Mouse (Mus musculus) intestine, postnatal 0 days (tissue): Measurements from ENCODE around the gene Csrnp1. TPM values are rescaled to one million over a fixed set of nuclear protein-coding genes. Genes with fewer than 3 reads are reported as not detected.

Experiments
- ATAC-seq: fragments of 200-750 bp; cut with Nextera tagmentation; 2 replicates; pipeline ENCODE4 v1.8.0; 2017; ENCODE audit warnings: mild to moderate bottlenecking, moderate TSS enrichment, moderate library complexity
- H3K27ac ChIP-seq: fragments of 300-500 bp; sonication (generic); 2 replicates; pipeline ENCODE4 v1.5.1; 2014; ENCODE audit warnings: mild to moderate bottlenecking, low read depth, low read length, moderate library complexity
- H3K27me3 ChIP-seq: fragments of 300-500 bp; sonication (generic); replicated peaks from 2 replicates; pipeline ENCODE4 v1.6.1; 2014; ENCODE audit warnings: low read length, mixed read lengths; ENCODE audit not compliant: control insufficient read depth, insufficient read depth
- H3K36me3 ChIP-seq: fragments of 300-500 bp; sonication (generic); 2 replicates; pipeline ENCODE4 v1.6.1; 2014; ENCODE audit warnings: mild to moderate bottlenecking, moderate library complexity; ENCODE audit not compliant: control insufficient read depth, insufficient read depth
- H3K4me1 ChIP-seq: fragments of 300-500 bp; sonication (generic); replicated peaks from 2 replicates; pipeline ENCODE4 v1.6.1; 2014; ENCODE audit warnings: antibody characterized with exemption, low read length, mixed read lengths; ENCODE audit not compliant: control insufficient read depth, insufficient read depth
- H3K4me2 ChIP-seq: fragments of 300-500 bp; sonication (generic); replicated peaks from 2 replicates; pipeline ENCODE4 v1.6.1; 2014; ENCODE audit warnings: low read depth, mild to moderate bottlenecking, moderate library complexity
- H3K4me3 ChIP-seq: fragments of 300-500 bp; sonication (generic); 2 replicates; pipeline ENCODE4 v1.5.1; 2014; ENCODE audit warnings: low read depth, low read length
- H3K9ac ChIP-seq: fragments of 300-500 bp; sonication (generic); 2 replicates; pipeline ENCODE4 v1.6.1; 2014; ENCODE audit warnings: mild to moderate bottlenecking, low read depth, low read length
- H3K9me3 ChIP-seq: fragments of 300-500 bp; sonication (generic); 2 replicates; pipeline ENCODE4 v1.6.1; 2016; ENCODE audit warnings: mixed run types; ENCODE audit not compliant: control insufficient read depth
- CTCF ChIP-seq: sonication (generic); IDR thresholded peaks from 2 replicates; pipeline ENCODE4 v1.5.1; 2016; ENCODE audit warnings: low read depth, mild to moderate bottlenecking, control low read depth, antibody characterized with exemption, moderate library complexity
- WGBS: fragments of 180-500 bp; shearing (Covaris S2); extraction: QIAGEN DNeasy Blood & Tissue Kit; methylation state at CpG from one replicate; pipeline ENCODE4 v1.1.7; 2014; 5-methylcytosine and 5-hydroxymethylcytosine counted together
- polyA plus RNA-seq: library from polyadenylated mRNA; unstranded; fragments of >200 nt; fragmentation: Nextera tagmentation; extraction: Ambion mirVana; gene quantifications from 2 replicates; pipeline ENCODE4 v1.2.1, GENCODE M21; 2015

Csrnp1 gene
- polyA plus RNA-seq, 1 experiment from 2014 or later, result 3.8 TPM

- WGBS, result 70% methylated on average over 10 of the region's 10 CpGs
- Histone ChIP-seq H3K27ac (no peak overlapping the region), H3K4me1 (peaks cover 10% of the 10 kb centered on the region; the same call in 1 of the 2 replicates), H3K4me3 (no peak overlapping the region), H3K4me2 (no peak overlapping the region), H3K27me3 (no peaks in the 10 kb centered on the region), H3K9me3 (no peaks in the 10 kb centered on the region), H3K9ac (no peak overlapping the region), H3K36me3 (no peaks in the 10 kb centered on the region)
- no peak for TF ChIP-seq CTCF
- ATAC-seq, result no peak
These were observed 1.6 kb upstream of the Csrnp1 start for GRCm38 (mm10) chr9:119985881-119986574.

- Histone ChIP-seq H3K27me3 (no peaks in the 10 kb centered on the region), H3K4me1 (peaks cover 18% of the 10 kb centered on the region), H3K4me2 (peak overlapping the region; percentile 94), H3K27ac (peak overlapping the region; percentile 84), H3K9me3 (no peaks in the 10 kb centered on the region), H3K9ac (peak overlapping the region; percentile 88), H3K4me3 (peak overlapping the region; percentile 86), H3K36me3 (no peaks in the 10 kb centered on the region)
- TF ChIP-seq CTCF, result no peak
- 2% methylated on average over 63 of the region's 79 CpGs for WGBS
- ATAC-seq, result peak; percentile 84
These were observed 598 bp downstream of the Csrnp1 start for GRCm38 (mm10) chr9:119983585-119984535.

GRCm38 (mm10) chr9:119982956-119983551 lies 1.4 kb downstream of the Csrnp1 start:
- H3K4me1 ChIP-seq, result peaks cover 18% of the 10 kb centered on the region
- ATAC-seq, result peak; percentile 4; the same call in 1 of the 2 replicates
- under 1% methylated on average over 44 of the region's 48 CpGs for WGBS

GRCm38 (mm10) chr9:119982241-119982811 lies 2.1 kb downstream of the Csrnp1 start:
- H3K4me3 ChIP-seq, result peak overlapping the region; percentile 86
- no peaks in the 10 kb centered on the region for H3K27me3 ChIP-seq
- no peaks in the 10 kb centered on the region for H3K36me3 ChIP-seq
- H3K9me3 ChIP-seq, result no peaks in the 10 kb centered on the region
- H3K27ac ChIP-seq, result peak overlapping the region; percentile 84
- peak overlapping the region; percentile 88 for H3K9ac ChIP-seq
- H3K4me1 ChIP-seq, result peaks cover 18% of the 10 kb centered on the region
- H3K4me2 ChIP-seq, result peak overlapping the region; percentile 94
- WGBS, result 2% methylated on average over 11 of the region's 11 CpGs
- ATAC-seq, result peak; percentile 11
- TF ChIP-seq CTCF, result peak; percentile 71

More at GRCm38 (mm10) chr9:119982956-119983551, 1.4 kb downstream of the Csrnp1 start:
- H3K36me3 ChIP-seq, result no peaks in the 10 kb centered on the region
- H3K9me3 ChIP-seq, result no peaks in the 10 kb centered on the region
- TF ChIP-seq CTCF, result no peak
- no peaks in the 10 kb centered on the region for H3K27me3 ChIP-seq
- H3K27ac ChIP-seq, result peak overlapping the region; percentile 84
- H3K4me2 ChIP-seq, result peak overlapping the region; percentile 94
- peak overlapping the region; percentile 86 for H3K4me3 ChIP-seq
- H3K9ac ChIP-seq, result peak overlapping the region; percentile 88

GRCm38 (mm10) chr9:119981183-119982179 lies 3.0 kb downstream of the Csrnp1 start:
- 1% methylated on average over 16 of the region's 16 CpGs for WGBS
- ATAC-seq, result peak; percentile 38
- Histone ChIP-seq H3K27me3 (no peaks in the 10 kb centered on the region), H3K4me1 (peaks cover 18% of the 10 kb centered on the region), H3K36me3 (no peaks in the 10 kb centered on the region; the same call in 1 of the 2 replicates), H3K4me2 (peak overlapping the region; percentile 94), H3K4me3 (peak overlapping the region; percentile 86), H3K9me3 (no peaks in the 10 kb centered on the region), H3K9ac (peak overlapping the region; percentile 42), H3K27ac (peak overlapping the region; percentile 90)
- 0 out of 2 replicates have a peak, but pooled peaks have one; percentile 14 for TF ChIP-seq CTCF
